Mouse (Mus musculus) thymus, postnatal 0 days (tissue): Measurements from ENCODE around the gene Mlec. TPM values are rescaled to one million over a fixed set of nuclear protein-coding genes. Genes with fewer than 3 reads are reported as not detected.

ENCODE experiments used
- DNase-seq: peaks from one replicate; pipeline ENCODE4 v3.0.0-alpha.2; 2015; ENCODE audit warnings: low spot score
- polyA plus RNA-seq: library from polyadenylated mRNA; unstranded; fragments of >200 nt; fragmentation: Nextera tagmentation; extraction: Ambion mirVana; gene quantifications from 2 replicates; pipeline ENCODE4 v1.2.1, GENCODE M21; 2015

Mlec gene
- polyA plus RNA-seq, result 25.2 and 26.9 TPM in 2 replicates

DNA sequence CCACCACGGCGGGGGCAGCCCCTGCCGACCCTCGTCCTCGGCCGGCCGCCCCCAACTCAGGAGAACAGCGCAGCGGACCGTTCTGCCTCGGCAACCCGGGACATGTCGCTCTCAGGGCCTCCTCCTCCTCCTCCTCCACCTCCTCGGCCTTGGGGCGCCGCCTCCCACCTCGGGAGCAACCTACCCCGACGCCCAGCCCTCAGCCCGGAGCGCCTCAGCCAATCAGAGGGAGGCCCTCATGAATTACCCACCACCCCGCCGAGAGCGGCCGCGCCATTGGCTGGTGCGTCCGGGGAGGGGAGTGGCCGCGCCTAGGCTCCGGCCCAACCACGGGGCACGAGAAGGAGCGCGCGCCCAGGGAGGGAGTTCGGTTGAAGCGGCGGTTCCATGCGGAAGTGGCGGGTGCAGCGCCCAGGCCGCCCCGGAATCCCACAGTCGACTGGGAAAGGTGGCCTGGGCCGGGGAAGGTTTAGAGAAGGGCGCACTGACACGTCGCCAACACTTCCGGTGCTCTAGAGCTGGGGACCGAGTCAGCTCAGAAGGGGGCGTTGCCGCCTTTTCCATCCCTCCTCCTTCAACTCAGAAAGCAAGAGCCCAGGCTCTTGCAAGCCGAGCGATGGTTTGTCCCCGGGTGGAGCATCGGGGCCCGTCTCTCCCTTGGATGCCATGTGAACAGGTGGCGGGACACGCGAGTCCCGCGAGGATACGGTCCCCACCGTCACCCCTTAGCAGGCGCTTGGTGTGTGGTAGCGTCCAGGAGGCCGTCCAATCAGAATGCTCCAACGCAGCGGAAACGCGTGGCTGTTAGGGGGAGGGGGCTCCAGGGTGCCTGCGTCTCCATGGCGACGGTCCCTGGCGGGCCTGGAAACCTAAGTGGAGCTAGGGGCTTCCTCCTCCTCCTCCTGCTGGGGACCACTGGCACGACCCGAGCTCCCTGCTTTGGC is at the start of gene Mlec:
Mlec (minus strand) TSS at position 140 of the 944 bp plus-strand sequence.
- DNase-seq, result peak; percentile 99

DNA sequence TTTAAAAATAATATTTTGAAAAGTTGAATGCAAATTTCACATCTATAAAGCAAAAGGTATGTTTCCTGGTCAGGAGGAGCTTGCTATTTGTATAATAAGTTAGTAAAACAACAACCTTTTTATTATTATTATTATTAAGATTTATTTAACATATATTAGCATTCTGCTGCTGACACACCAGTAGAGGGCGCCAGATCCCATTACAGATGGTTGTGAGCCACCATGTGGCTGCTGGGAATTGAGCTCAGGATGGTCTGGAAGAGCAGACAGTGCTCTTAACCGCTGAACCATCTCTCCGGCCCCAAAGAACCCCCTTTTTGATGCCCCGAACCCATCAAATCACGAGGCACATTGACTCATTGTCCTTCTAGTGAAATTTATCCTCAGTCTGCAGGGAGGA is 49.3 kb upstream of the Mlec start:
- DNase-seq, result no peak

DNA sequence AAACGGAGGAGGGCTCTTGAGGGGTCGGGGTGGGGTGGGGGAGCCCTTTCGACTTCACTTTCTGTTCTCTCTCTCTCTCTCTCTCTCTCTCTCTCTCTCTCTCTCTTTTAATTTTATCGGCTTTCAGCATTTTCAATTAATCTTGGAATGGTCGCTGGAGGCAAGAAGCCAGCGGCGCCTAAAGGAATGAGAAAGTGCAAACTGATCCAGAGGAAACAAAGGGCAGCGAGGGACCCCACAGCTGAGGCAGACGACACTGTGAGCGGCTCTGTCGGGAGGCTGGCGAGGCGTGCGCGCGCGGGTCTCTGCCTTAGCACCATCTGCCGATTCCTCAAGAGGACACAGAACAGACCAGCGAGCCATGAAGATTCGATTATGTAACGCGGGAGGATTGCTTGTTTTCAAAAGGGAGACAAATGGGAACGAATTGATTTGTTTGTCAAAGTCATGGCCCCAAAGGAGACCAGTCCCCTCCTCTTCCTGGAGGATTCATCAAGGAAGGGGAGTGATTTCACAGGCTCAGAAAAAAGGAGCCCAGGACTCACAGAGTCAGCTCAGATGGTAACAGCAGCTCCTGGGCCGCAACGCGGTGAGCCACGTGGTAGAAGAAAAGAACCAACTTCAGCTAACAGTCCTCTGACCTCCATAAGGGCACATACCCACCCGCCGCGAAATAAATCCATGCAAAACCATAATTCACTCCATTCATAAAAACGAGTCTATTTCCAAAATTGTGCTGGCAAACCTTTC is 46.8 kb upstream of the Mlec start:
- no peak for DNase-seq

DNA sequence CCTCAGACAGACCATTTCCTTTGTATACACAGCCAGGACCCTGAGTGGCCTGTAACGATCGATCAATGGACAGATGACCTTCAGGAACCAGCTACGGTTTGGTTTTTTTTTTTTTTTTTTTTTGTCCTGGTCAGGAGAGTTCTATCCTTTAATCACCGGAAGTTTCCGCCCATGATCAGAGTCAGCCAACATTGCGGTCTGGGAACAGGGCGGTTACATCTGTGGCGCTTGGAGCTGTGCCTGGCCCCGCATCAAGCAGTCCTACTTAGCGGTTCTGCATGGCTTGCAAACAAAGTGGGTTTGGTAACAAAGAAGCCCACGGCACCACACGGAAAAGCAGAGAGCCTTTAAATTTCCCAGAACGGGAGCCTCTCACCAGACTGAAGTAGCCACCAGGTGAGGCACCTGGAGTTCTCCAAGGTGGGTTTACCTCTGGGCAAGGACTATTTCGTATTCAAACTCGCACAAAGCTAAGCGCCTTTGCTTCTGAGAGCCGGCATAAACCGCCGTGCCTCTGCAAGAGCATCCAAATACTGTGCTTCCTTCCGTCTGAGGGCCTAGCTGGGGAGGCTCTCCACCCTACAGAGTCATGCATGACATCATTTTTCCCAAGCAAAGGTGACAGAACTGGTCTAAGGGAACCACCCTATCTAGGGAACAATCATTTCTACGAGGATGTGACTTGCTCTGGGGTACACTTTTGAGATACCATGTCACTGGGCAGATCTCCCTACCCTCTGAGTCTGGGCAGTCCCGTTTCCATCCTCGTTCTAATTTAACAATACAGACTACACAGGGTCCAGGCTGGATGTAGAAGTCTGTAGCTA is 46.0 kb upstream of the Mlec start:
- DNase-seq, result no peak

DNA sequence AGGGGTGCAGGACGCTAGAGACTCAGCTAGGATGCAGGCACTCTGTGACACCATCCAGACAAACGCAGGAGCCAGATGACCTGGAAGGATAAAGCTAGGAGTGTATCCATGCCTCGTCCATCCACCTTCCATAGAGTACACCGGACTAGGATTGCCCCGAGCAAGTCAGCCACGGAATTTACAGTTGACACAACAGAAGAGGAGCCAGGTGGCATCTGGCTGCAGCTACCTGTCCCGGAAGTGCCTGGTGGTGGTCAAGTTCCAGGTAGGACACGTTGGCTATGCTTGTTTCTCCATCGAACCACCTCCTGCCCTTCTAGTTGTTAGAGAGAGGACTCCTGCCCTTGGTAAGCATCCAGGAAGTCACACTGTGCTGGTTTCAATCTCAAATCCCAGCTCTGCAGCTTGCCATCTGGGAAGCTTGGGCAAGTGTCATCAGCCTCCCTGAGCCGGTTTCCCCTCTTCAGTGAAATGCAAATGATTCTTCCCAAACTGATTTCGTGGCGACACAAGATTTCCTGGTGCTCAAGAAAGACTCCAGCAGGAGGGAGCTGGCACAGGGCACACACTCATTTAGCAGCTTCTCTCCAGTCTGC is 36.7 kb upstream of the Mlec start:
- no peak for DNase-seq

DNA sequence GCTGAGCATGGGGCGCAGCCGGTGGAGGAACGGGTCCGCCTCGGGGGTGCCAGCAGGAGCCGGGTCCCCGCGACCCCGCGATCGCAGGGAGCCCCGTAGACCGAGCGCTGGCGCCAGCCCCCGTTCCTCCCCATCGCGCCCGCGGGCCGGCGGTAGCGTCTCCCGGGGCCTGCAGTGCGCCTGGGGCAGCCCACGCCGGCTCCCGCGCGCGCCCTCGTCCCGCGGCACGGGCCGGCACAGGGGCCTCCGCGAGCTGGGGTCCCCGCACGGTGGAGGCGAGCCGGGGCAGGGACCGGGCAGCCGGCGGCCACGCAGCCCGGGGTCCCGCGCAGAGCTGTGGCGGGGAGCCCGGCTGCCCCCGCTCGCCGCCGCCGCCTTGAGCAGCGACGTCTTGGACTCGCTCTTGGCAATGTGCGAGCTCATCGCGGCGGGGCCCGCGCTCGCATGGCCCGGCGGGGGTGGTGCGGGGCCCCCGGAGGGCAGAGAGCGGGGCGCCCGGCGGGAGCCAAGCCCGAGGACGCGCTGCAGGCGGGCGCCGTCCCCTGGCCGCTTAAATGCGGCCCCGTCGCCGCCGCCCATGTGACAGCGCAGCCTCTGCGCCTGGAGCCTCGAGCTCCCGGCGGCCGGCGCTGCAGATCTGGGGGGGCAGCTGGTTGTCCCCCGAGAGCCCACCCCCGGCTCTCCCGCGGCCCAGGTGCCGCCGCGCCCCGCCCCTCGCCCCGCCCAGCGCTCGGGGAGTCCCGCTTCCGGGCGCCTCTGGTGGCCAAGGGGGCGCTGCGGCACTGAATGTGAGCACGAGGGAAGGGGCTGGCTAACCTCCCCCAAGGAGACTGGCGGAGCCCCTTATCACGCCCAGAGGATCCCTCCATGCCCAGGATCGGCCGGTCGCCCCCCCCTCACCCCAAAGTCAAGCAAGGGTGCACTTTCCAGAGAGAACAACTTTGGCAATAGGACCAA is 36.0 kb upstream of the Mlec start, which contains the start of gene Cabp1:
Cabp1 (minus strand) TSS at position 713 of the 957 bp plus-strand sequence.
- peak; percentile 86 for DNase-seq

DNA sequence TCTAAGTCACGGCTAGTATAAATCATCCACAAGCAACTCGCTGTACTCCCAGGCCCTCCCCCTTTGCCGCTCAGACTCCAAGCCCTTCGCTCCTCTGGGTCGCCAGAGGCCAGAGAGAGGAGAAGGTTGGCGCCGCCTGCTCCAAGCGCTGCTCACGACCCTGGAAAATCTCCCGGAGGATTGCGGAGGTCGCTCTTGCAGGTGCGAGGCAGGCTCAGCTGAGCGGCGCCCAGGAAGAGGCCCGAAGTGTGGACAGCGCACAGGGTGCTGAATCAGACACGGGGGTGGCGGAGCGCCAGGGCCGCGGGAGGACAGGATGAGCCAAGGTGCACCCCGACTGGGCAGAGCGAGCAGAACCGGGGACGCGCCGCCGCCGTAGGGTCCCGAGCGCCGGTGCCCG is 35.2 kb upstream of the Mlec start:
- peak; percentile 51 for DNase-seq

DNA sequence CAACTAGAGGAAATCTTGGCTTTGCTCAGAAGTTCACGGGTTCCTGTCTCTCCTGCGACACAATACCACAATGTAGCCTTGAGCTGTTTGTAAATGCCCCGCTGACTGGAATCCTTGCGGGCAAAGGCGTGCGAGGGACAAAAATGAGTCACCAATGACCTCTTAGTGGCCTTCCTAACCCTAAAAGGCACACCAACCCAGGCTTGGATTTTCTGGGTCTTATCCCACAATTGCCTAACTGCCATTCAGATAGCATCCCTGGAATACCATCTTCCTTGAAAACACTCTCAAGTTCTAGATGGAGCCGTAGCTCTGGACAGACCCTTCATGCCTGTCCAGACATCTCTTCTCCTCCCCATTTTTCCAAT is 34.8 kb upstream of the Mlec start:
- DNase-seq, result no peak

DNA sequence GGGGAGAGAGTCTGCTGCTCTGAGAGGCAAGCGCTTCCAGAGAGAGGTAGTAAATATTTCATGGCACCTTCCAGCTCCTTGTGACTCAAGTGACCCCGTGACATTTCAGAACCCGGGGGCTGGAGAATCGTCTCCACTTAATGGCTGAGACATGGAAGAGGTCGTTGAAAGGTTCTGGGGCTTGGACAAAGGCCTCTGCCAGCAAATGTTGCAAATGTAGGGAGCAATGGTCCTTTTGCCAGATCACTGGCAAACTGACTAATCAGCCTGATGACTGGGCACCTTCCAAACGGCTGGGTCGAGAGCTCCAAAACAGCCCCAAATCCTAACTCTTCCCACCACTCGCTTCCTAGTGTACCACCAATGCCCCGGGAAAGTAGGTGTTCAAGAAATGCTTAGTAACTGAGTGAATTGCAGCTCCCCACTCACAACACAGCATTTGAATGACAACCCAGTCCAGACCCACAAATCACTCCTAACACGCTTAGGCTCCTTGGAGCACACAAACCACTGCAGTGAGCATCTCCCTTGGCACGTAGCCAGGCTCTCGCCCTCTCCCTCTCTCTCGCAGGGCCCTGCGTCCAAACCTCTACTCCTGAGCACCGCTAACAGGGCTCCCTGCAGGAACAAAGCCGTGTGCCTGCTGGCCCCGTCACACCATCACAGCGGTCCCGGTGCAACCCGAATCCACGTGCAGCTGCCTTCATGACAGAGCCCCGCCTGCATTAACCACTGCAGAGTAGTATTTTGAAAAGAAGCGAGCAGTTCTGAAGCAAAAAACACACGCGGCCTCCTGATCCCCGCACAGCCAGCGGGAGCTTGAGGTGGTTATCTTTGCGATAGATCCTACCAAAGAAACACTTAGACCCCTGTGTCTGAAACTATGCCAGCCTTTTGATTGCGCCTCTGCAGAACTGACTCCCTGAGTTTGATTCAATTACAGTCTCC is 34.2 kb upstream of the Mlec start:
- no peak for DNase-seq

DNA sequence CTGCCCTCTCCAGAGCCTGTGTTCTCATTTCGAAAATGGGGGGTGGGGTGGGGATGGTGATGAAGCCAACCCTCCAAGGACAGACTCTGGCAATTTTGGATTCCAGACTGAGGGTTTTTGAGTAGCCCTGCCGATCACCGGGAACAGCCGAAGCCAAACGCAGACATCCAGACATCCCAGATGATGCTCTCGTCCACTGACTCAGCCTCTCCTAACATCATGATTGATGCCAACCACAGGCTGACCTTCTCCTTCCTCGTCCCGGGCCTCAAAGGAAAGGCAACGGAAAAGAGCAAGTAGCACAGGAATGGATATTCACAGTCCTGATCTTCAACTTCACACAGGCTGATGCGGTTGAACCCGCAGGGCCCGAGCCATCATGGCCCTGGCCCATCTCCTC is 32.1 kb upstream of the Mlec start:
- DNase-seq, result no peak

DNA sequence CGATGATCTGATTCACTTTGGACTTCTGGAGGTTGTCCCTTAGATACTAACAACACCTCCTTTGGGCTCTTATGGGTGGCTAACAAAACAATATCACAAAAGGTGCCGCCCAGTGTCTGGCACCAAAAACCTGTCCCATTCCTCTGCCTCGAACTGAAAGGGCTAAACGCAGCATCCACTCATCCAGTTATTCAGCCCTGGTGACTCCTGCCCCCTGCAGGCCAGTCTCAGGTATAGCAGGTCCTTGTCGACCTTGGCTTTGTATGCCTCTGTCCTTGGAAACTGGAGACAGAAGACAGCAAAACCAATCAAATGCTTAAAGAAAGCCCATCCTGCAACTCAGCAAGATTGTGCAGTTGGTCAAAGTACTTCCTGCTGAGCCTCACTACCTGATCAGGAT is 30.8 kb upstream of the Mlec start:
- peak; percentile 61 for DNase-seq

DNA sequence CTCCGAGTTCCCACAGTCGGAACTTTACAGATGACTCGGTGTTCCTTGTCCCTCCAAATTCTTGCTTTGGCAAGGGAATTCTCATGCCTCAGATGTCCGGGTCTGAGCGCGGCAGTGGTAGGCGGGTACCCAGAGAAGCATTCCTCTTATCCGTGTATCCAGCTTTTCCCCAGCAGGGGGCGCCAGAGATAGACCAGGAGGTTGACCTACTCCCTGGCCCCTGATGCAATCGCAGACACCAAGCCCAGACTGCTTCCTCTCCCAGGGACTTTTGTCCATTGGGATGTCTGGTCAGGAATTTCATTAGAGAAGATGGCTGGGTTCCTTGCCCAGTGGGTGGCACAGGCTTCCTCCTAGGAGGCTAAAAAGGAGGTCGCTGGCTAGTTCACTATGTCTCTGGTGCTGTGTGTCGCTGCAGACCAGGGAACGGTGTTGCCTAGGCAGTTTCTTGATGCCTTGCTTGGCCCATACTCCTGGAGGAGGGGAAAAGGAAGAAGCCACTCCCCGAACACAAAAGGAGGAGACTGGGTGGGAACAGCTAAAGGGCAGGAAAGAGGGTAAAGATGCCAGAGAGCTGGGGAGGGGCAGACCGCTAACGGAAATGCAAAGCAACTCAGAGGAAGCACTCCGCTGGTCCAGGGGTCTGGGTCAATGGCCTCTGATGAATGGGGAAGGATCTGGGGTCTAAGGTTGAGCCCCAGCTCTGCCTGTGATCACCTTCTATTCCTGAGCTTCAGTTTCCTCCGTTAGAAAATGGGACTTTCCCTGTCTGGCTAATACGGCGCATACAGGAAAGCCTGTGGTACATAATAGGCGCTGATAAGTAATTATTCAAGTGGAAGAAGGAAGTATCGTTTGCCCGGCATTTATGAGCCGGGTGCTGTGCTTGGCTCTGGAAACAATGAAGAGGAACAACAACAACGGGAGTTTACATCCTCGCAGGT is 29.5 kb upstream of the Mlec start:
- DNase-seq, result peak; percentile 84

DNA sequence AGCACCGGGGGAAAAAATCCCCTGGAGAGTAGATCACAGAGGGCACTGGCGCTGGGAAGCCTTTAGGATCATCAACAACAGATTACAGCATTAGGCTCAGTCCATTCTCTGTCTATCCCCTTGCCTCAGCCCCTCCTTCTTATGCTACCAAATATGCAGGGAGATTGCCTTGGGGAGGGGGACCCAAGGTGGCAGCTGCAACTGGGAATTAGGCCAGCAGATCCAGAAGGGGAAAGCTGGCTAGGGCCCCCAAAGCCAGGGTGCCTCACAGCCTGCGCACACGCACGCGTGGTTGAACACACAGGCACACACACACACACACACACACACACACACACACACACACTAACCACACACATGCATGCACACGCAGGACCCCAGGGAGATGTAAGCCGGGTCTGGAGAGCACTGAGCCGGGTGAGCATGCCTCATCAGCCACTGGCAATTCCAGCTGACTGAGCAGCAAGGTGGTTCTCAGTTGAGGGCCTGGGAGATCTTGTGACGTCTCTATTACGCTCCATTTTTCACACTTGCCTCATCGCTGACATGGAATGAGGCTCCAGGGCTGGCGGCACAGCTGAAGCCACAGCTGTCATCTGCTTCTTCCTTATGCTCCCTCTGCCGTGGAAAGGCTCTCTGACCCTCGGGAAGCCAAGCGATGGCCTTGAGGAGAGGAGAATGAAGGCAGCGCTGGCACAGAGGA is 28.5 kb upstream of the Mlec start:
- peak; percentile 12 for DNase-seq

DNA sequence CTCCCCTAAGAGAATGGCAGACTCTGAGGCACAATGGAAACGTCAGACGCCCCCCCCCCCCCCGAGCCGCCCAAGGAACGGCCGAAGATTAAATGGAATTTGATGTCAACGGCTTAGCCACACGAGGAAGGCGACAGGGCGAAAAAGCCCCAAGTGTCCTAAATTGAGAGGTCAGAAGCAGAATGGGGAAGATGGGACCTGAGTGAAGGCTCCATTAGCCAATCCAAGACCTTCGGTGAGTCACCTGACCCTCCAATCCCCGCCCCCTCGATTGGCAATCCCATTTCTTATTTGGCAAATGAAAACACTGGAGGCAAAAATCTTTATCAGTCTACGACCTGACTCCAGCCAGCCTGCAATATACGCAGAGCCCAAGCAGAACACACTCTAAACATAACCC is 26.7 kb upstream of the Mlec start:
- DNase-seq, result no peak

DNA sequence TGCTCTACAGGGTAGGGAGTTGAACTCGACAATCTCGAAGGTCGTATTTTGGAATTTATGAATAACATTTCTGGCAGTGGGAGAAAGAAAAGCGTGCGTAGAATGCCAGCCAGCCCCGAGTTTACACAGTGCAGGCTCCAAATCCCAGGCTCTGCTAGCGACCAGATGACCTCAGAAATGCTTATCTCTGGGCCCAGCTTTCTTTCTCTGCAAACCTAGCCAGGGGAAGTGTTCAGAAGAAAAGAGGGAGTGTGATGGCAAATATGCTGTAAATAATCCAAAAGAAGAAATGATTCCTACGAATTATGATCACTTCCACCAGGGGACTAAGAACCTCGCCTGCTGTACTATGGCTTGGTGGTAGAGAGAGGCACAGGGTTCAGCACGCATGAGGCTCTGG is 25.5 kb upstream of the Mlec start:
- DNase-seq, result no peak

DNA sequence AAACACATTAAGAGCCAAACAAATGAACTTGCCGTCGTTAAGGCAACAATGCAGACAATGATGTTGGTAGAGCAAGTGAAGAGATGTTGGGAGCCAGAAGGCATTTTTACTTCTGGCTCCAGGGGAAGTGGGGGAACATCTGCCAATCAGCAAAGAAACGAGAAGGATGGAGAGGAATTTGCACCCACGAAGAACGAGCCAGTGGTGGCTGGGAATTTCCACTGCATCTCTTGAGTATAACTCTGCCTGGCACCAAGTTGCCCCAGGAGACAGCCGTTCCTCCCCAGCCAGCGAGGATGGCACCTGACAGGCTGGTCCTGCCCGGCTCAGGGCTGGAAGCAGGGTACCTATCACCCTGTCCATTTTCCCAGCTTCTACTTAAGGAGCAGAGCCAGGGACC is 24.9 kb upstream of the Mlec start:
- DNase-seq, result no peak
